Comparison of ENCODE assay signal across 17 mouse cellular contexts in the genomic region with DNA sequence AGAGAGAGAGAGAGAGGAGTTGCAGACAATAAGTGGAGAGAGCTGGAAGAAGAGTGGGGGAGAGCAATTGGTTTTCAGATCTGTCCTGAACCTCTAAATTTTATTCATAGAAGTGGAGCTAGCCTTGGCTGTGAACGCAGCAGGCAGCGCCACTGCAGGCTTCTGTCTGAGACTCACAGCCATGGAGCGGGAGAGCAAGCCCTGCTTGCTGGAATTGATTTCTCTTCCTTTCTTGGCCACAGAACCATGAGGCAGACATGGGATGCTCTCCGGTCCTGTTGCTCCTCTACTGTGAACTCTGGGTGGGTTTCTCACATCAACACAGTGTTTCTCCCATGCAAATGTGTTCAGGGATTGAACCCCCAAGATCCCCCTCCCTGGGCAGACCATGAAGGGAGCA. TPM values are rescaled to one million over a fixed set of nuclear protein-coding genes. Genes with fewer than 3 reads are reported as not detected.
DNase-seq lines count a peak whose midpoint lies in the region; ATAC-seq lines count a peak whose summit lies in the region.
"Had no signal": no experiment of that assay in that cellular context is flagged by ENCODE, and none has a peak within 500 bp of the region (broad histone marks: within the 10 kb centered on the region; RNA-seq: fewer than 3 reads in every experiment).

No protein-coding gene starts in this region.

- H3K4me3 ChIP-seq in embryonic facial prominence, embryonic 15.5 days (replicated peaks) = no peak overlapping the region
- H3K4me3 ChIP-seq in embryonic facial prominence, embryonic 10.5 days = no peak overlapping the region
- no peak overlapping the region for H3K4me3 ChIP-seq in midbrain, embryonic 14.5 days (replicated peaks; ENCODE audit: low read depth, low read length)
- H3K4me3 ChIP-seq in midbrain, embryonic 10.5 days = no peak overlapping the region
- H3K4me3 ChIP-seq in limb, embryonic 10.5 days = no peak overlapping the region
- H3K4me3 ChIP-seq: erythroblast, embryonic 14.5 days; limb, embryonic 15.5 days had no signal

- no peak overlapping the region for H3K9ac ChIP-seq in embryonic facial prominence, embryonic 15.5 days
- no peak overlapping the region for H3K9ac ChIP-seq in midbrain, embryonic 14.5 days (replicated peaks; ENCODE audit: low read length)
- H3K9ac ChIP-seq: limb, embryonic 15.5 days had no signal

- peaks cover 38% of the 10 kb centered on the region for H3K4me1 ChIP-seq in embryonic facial prominence, embryonic 15.5 days
- peaks cover 47% of the 10 kb centered on the region for H3K4me1 ChIP-seq in embryonic facial prominence, embryonic 10.5 days
- H3K4me1 ChIP-seq in midbrain, embryonic 14.5 days (ENCODE audit: control insufficient read depth, insufficient read depth, low read length) = peaks cover 19% of the 10 kb centered on the region
- H3K4me1 ChIP-seq in midbrain, embryonic 10.5 days = peaks cover 33% of the 10 kb centered on the region
- peaks cover 54% of the 10 kb centered on the region for H3K4me1 ChIP-seq in limb, embryonic 10.5 days

- no peak for DNase-seq in embryonic facial prominence, embryonic 10.5 days (ENCODE audit: low spot score)
- peak; percentile 61 for DNase-seq in midbrain, embryonic 14.5 days
- DNase-seq in midbrain, embryonic 10.5 days (ENCODE audit: low spot score) = no peak
- DNase-seq in limb, embryonic 10.5 days (ENCODE audit: low spot score) = no peak
- DNase-seq in layer of hippocampus, postnatal 36 days = no peak
- no peak for DNase-seq in adrenal gland, postnatal 10 days
- DNase-seq: adrenal gland, postnatal 36 days; gastrocnemius, postnatal 25 days; kidney, adult 11 months; lung, postnatal 10 days; retina, postnatal 1 day had no signal

- WGBS in embryonic facial prominence, embryonic 15.5 days = 54% methylated on average over 4 of the region's 4 CpGs
- WGBS in embryonic facial prominence, embryonic 10.5 days = 79% methylated on average over 4 of the region's 4 CpGs
- WGBS in midbrain, embryonic 14.5 days = 65% methylated on average over 4 of the region's 4 CpGs
- 75% methylated on average over 4 of the region's 4 CpGs for WGBS in midbrain, embryonic 10.5 days
- WGBS in limb, embryonic 10.5 days = 78% methylated on average over 4 of the region's 4 CpGs

- peak overlapping the region; percentile 51; the same call in 1 of the 2 replicates for H3K27ac ChIP-seq in embryonic facial prominence, embryonic 15.5 days (replicated peaks)
- no peak overlapping the region; the same call in 1 of the 2 replicates for H3K27ac ChIP-seq in embryonic facial prominence, embryonic 10.5 days (replicated peaks)
- 0 out of 2 replicates have a peak overlapping the region, but pooled peaks have one; percentile 20 for H3K27ac ChIP-seq in midbrain, embryonic 14.5 days (replicated peaks; ENCODE audit: low read depth, low read length)
- H3K27ac ChIP-seq in midbrain, embryonic 10.5 days (replicated peaks) = no peak overlapping the region
- H3K27ac ChIP-seq in limb, embryonic 10.5 days = peak overlapping the region; percentile 56; the same call in 1 of the 2 replicates
- H3K27ac ChIP-seq: limb, embryonic 15.5 days; stomach, postnatal 0 days had no signal

- no peaks in the 10 kb centered on the region for H3K36me3 ChIP-seq in embryonic facial prominence, embryonic 15.5 days
- H3K36me3 ChIP-seq in embryonic facial prominence, embryonic 10.5 days (replicated peaks) = no peaks in the 10 kb centered on the region
- H3K36me3 ChIP-seq in midbrain, embryonic 14.5 days (ENCODE audit: control insufficient read depth, insufficient read depth, low read length) = no peaks in the 10 kb centered on the region
- no peaks in the 10 kb centered on the region for H3K36me3 ChIP-seq in midbrain, embryonic 10.5 days
- no peaks in the 10 kb centered on the region for H3K36me3 ChIP-seq in limb, embryonic 10.5 days
- H3K36me3 ChIP-seq: limb, embryonic 15.5 days had no signal

- H3K4me2 ChIP-seq in embryonic facial prominence, embryonic 15.5 days (replicated peaks) = no peak overlapping the region
- no peak overlapping the region for H3K4me2 ChIP-seq in midbrain, embryonic 14.5 days (ENCODE audit: low read length)
- H3K4me2 ChIP-seq: limb, embryonic 15.5 days had no signal

- H3K9me3 ChIP-seq in embryonic facial prominence, embryonic 15.5 days (replicated peaks) = no peaks in the 10 kb centered on the region
- H3K9me3 ChIP-seq in embryonic facial prominence, embryonic 10.5 days = no peaks in the 10 kb centered on the region
- no peaks in the 10 kb centered on the region for H3K9me3 ChIP-seq in midbrain, embryonic 14.5 days (ENCODE audit: control insufficient read depth, low read length)
- no peaks in the 10 kb centered on the region for H3K9me3 ChIP-seq in midbrain, embryonic 10.5 days (replicated peaks)
- no peaks in the 10 kb centered on the region for H3K9me3 ChIP-seq in limb, embryonic 10.5 days (replicated peaks)
- H3K9me3 ChIP-seq: limb, embryonic 15.5 days had no signal

- H3K27me3 ChIP-seq in embryonic facial prominence, embryonic 15.5 days = peaks cover 4% of the 10 kb centered on the region; the same call in 1 of the 2 replicates
- peaks cover 55% of the 10 kb centered on the region; the same call in 1 of the 2 replicates for H3K27me3 ChIP-seq in embryonic facial prominence, embryonic 10.5 days (replicated peaks; ENCODE audit: low read depth, poor library complexity, severe bottlenecking)
- peaks cover 3% of the 10 kb centered on the region; the same call in 1 of the 2 replicates for H3K27me3 ChIP-seq in midbrain, embryonic 14.5 days (ENCODE audit: control insufficient read depth, insufficient read depth, low read length)
- H3K27me3 ChIP-seq in midbrain, embryonic 10.5 days (ENCODE audit: low read depth, poor library complexity, severe bottlenecking) = peaks cover 98% of the 10 kb centered on the region
- H3K27me3 ChIP-seq in limb, embryonic 10.5 days (ENCODE audit: low read depth, poor library complexity, severe bottlenecking) = peaks cover 16% of the 10 kb centered on the region
- H3K27me3 ChIP-seq: Patski had no signal

- no peak for ATAC-seq in embryonic facial prominence, embryonic 15.5 days (ENCODE audit: insufficient number of reproducible peaks, low FRiP score, low TSS enrichment, low read depth)
- no peak for ATAC-seq in midbrain, embryonic 14.5 days (ENCODE audit: low FRiP score, low TSS enrichment)
- ATAC-seq: CD4-positive, CD25-positive, alpha-beta regulatory T cell, adult 4 months; Patski had no signal

RNA-seq across cellular contexts. Expression of a gene that starts 44.7 kb away (rescaled TPM):
- polyA plus RNA-seq in embryonic facial prominence, embryonic 15.5 days (2015; fragmentation: Nextera tagmentation; extraction: Ambion mirVana) = 4.0 and 4.1 TPM in 2 replicates
- 5.0 and 5.2 TPM in 2 replicates for polyA plus RNA-seq in embryonic facial prominence, embryonic 10.5 days (2016; fragmentation: Nextera tagmentation; extraction: Ambion mirVana)
- 14.7 and 15.2 TPM in 2 replicates for polyA plus RNA-seq in midbrain, embryonic 14.5 days (2014; fragmentation: Nextera tagmentation; extraction: Ambion mirVana)
- 4.6 and 5.1 TPM in 2 replicates for polyA plus RNA-seq in midbrain, embryonic 10.5 days (2016; fragmentation: Nextera tagmentation; extraction: Ambion mirVana)
- polyA plus RNA-seq in limb, embryonic 10.5 days (2016; fragmentation: Nextera tagmentation; extraction: Ambion mirVana) = 2.5 and 2.9 TPM in 2 replicates
- total RNA-seq in layer of hippocampus, postnatal 36 days (2021) = 1 to 10 TPM; 8.1 to 8.7 TPM
- total RNA-seq in adrenal gland, postnatal 10 days (2021) = 10 to 100 TPM; 22.1 to 28.1 TPM

Comparison
In these comparisons a context has a peak if more than half of its experiments do, and no peak if none do; other contexts are left out.
1. H3K27ac ChIP-seq: peak in embryonic facial prominence, embryonic 15.5 days (single experiment), midbrain, embryonic 14.5 days (single experiment) and limb, embryonic 10.5 days (single experiment); none in embryonic facial prominence, embryonic 10.5 days (single experiment) and midbrain, embryonic 10.5 days (single experiment).